Mouse (Mus musculus) monocyte, adult 2 months (primary cell): ENCODE data around the gene Ano4.

ENCODE experiments used
- DNase-seq, 2 experiments: peaks; one replicate each; pipeline ENCODE4 v3.0.0; 2022; ENCODE audit warnings: low spot score in 2 of 2, low read depth in 1 of 2

Ano4 gene

DNA sequence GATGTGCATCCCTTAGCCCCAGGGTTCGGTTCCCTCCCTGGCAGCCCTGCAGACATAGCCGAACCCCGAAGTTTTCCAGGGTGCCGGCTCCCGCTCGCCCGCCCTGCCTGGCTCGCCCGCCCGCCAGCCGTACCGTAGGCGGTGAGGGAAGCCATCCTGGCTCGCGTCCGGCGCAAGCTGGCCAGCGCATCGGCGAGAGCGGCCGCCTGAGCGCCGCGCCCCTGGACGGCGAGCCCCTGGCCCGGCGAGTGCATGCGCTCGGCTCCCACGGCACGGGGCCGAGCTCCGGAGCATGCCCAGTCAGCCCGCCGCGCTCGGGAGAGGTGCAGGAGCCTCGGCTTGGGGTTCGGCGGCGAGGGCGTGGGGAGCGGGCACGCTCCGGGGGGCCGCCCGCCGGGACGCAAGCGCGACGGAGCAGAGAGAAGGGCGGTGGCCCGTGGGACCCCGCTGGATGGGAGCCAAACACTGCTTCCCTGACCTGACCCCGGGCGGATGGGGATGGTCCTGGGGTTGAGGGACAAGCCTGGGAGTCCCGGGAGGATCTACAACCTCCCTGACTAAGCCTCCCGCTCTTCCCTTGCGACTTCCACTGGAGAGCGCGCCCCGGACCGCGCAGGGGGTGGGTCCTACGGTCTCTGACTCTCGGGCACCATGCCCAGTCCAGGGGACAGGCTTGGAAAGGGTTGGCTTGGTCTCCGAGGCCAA lies at the start of gene Ano4:
Gene Ano4 (minus strand): TSS at position 272 of the 705 bp plus-strand sequence.
- DNase-seq: no peak

DNA sequence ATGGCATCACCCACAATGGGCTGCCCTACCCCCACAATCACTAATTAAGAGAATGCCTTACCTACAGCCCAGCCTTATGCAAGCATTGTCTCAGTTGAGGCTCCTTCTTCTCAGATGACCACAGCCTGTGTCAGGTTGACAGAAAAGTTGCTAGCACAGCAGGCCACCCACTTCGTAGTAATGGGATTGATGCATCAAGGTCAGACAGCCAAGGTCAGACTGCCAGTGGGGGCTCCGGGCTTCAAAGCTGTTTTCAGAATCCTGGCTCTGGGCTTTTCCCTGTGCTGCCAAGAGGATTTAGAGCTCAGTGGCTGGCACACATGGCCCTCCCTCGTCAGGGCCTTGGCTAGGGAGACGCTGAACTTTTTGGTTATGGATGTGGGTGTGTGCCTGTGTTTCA lies 48.1 kb upstream of the Ano4 start:
- no peak for DNase-seq

DNA sequence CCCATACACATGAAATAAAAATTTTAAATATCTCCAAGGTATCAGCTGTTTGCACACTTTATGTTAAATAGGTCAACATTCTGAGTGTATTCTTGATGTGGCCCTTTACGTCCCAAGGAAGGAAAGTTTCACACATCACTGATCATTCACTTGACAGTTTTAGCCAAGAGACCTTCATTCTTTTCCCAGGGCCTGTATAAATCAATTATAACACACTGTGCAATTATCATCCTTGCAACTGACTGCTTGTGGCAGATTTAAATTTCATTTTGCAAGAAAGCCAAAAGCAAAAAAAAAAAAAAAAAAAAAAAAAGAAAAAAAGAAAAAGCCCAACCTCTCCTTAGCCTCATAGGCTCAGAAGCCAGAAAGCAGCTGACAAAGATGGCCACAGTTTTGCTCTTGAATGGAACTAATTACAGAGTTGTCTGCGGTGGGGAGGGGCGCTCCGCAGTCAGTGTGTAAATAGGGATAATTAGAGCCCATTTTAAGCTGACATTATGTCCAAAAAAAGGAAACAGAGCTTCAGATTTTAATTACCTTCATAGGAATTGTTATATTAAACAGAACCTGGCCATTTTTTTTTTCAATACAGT lies 47.1 kb upstream of the Ano4 start:
- DNase-seq: no peak

DNA sequence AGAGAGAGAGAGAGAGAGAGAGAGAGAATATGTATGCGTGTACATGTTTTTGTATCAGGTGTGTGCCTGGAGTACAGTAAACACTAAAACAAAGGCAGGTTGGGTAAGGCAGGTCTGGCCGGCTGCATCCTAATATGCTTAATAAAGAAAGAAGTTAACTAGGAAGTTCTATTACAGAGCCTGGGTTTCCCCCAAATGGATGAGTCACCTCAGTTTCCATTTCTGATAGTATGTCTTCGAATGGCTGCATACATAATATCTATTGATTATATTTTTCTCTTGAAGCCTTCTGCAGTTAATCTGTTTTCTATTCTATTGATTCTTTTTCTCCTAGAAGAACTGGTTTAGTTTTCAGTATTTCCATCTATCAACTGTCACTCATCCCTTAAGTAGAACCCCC lies 41.9 kb upstream of the Ano4 start:
- DNase-seq: no peak

DNA sequence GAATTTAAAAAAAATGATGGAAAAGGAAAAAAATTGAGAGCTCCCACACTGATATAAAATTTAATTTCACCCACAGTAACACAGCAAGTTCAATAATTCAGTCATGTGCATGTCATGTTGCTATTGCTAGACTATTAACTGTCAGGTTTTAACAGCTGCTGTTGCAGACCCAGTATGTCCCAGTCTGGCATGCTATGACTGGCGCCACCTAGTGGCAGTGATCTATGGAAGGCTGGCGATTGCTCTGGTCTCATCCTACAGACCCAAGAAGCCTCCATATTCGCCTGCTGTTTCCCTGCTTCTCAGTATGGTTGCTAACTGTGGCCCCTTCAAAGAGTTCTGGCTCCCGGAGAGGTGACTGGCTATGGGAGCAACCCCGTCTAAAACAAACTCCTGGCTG lies 38.9 kb upstream of the Ano4 start:
- DNase-seq: peak in 1 of 2 experiments; percentile 52

DNA sequence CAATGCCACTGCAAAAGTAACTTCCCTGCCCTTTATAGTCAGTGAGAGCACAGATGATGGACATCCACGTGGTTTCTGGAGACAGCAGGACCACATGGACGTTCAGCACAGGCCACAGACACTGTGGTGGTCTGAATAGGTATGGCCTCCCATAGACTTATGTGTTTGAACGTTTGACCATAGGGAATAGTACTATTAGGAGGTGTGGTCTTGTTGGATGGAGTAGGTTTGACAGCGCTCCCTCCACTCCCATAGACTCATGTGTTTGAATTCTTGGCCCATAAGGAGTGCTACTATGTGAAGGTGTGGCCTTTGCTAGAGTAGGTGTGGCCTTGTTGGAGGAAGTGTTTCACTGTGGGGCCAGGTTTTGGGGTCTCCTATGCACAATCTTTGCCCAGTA lies 33.2 kb upstream of the Ano4 start:
- no peak for DNase-seq

DNA sequence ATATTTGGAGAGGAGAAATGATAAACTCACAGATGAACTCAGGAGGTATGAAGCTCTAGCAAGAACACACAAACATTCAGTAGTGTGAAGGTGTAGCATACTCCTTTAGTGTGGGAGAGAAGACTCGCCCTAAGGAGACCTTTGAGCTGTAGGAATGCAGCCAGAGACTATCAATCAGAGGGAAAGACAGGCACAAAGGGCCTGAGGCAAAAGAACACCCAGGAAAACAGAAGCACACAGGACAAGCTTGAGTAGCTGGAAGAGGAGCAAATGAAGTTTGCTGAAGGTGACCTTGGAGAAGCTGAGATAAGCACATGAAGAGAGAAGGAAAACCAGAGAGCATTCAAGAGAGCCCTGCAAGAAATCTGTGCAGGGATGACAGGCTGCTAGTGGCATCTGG lies 25.5 kb upstream of the Ano4 start:
- no peak for DNase-seq

DNA sequence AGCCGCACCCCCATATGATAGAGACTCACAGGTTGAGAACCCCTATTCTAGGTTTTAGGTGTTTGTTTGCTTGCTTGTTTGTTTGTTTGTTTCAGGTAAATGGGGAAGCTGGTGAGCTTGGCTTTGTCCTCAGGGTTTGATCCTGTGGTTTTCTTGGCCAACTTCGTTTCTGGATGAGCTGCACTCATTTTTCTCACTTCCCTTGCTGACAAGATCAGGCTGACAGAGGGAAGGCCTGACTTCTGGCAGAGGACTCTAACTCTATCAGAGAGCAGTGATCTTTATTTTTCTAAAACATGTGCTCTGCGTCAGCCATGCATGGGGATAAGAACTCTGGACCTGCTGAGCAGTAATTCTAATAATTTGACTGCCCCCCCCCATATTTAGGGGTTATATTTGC lies 14.4 kb upstream of the Ano4 start:
- no peak for DNase-seq

DNA sequence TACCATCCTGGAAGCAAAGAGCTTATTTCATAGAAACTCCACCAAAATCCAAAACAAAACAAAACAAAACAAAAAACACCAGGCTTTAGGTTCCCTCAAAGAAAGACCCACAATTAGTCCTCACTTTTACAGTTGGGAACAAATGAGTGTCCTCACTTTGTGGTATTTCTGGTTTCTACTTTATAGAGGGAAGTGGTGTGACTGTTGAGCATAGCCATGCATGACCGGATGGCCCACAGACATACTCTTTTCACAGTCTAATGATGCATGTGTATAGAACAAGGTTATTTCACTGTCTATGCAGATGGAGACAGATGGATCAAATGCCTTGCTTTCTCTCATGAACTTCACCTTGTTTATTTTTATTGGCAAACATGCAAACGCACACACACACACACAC lies 10.1 kb upstream of the Ano4 start:
- no peak for DNase-seq

DNA sequence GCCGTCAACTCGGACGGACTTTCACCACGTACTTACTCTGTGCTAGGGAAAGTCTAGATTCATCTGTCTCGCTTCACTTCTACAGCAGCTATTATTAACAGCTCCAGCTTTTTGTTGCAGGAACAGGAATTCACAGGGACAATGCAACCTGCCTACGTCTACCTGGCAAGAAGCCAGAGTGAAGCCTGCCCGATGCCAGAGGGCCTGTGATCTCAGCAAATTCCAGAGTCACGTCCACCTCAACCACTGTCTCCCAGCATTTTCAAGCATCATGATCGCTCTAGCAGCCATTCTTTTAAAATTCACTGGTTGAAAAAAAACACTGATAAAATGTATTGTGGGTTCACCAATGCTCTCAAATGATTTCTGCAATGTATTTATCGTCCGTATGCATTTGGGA lies 6.9 kb upstream of the Ano4 start:
- no peak for DNase-seq

DNA sequence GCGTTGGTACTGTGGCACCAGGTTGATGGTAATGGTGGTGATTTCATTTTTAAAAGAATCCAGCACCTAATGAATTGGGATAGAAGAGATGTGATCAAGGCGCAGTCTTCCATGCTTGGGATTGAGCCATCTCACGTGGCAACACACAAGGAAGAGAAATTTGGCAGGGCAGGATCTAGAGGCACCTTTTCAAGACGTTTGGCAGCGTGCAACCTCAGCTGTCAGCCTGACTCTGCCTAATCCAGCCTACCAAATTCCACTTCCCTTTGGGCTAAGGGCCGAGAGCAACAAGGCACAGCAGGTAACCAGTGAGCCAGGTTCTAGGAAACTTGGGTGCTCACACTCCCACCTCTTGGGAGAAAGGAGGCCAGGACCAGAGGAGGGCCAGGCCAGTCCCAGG lies 1.0 kb upstream of the Ano4 start:
- DNase-seq: no peak

DNA sequence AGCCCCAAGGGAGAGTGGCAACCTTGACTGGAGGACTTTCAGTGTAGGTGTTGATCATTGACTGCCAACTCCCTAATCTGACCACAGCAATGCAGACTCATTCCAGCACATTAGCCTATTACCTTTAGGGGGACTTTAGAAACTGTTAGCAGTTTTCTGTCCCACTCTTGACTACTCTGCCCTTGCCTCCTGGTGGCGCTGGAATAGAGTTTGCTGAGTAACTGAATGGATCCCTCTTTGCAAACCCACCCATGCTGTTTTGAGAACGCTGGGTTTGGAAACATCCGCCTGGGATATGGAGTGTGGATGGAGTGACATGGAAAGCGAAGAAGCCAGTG lies 603 bp upstream of the Ano4 start:
- no peak for DNase-seq

DNA sequence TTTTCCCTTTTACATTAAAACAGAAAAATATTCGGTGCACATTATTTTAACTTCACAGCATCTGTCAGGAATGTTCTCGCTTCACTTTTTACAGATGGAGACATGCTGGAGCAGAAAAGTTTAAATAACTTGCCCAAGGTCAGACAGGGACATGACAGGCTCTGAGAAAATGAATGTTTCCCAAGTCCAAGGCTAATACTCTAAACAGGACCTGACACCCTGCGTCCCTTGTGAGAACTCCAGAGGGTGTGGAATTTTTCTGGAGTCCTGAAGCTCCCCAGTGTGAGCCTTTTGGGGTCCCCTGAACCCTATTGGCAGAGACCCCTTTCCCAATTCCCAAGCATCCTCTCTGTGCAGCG lies 451 bp downstream of the Ano4 start:
- no peak for DNase-seq

DNA sequence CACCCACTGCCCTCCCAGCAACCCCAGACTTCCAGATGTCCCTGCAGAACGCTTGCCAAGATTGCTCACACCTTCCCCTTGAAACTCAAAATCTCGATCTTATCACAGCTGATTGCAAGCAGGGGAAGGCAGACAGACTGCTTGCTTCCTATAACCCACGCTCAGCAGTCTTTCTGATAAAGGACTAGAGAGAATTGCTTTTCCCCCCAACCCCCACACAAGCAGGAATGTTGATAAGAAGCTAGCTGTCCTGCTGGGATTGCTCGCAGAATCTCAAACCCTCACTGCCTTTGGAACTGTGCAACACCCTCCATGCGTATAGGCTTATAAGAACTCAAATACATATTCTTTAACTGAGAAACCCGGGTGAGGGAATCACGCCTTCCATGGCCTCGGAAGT lies 846 bp downstream of the Ano4 start:
- DNase-seq: no peak

DNA sequence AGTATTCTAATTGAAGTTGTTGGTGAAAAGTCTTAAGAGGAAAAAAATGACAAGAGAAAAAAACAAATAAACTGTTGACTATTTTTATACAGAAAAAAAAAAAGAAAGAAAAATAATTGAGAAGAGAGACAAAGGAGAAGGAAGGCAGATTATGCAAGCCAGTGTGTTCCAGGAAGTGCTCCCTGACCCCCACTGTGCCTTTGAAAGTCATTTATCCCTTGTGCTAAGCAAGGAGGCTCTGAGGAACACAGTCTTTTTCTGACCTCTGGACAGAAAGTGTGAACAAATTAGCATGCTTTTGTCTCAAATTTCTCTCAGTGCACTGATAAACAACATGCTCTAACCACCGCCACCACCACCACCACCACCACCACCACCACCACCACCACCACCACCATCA lies 14.3 kb downstream of the Ano4 start:
- DNase-seq: no peak

DNA sequence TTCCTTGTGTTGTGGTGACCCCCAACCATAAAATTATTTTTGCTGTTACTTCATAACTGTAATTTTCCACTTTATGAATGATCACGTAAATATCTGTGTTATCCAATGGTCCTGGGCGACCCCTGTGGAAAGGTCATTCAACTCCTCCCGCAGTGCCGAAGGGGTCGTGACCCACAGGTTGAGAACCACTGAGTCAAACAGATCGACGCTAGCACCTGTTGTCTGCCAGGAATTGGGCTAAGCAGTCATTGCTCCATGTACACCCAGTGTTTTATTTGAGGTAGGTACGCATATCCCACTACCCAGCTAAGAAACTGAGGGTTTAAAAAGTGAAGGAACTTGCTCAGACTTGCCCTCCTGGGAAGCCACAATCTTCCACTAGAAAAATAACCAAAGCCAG lies 14.8 kb downstream of the Ano4 start:
- no peak for DNase-seq

DNA sequence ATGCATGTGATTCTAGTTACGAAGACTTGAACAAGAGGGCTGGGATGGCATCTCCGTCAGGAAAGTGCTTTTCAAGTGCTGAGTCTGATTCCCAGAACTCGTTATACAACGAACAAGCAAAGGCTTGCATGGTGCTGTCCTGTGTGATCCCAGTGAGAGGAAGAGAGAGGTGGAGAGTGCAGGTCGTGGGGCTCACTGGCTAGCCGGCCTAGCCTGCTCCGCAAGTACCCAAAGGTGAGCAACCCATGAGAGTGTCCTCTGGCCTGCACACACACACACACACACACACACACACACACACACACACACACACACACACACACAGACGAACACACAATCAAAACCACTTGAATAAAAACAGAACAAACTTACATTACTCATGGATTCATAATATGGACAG lies 15.7 kb downstream of the Ano4 start:
- no peak for DNase-seq

DNA sequence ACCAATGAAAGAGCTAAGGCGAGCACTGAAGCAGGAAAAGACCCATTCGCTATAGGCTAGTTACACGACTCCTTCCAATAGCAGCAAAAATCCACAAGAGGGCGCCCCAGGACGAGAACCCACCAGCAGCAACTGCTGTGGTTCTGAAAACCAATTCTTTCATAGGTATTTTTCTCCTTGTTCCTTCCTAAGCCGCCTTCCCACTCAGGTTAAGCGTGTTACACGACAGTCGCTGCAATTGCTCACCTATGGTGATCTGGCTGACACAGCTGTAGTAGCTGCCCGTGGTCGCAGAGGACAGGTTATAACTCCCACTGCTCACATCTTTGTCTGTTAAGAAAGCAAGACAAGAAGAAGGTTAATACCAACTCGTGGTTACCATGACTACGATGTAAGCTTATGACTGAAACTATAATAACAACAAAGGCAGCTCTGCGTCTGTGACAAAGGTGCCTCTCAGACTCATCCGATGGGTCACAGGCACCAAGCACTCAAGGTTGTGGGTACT lies 17.5 kb downstream of the Ano4 start:
- DNase-seq: no peak

DNA sequence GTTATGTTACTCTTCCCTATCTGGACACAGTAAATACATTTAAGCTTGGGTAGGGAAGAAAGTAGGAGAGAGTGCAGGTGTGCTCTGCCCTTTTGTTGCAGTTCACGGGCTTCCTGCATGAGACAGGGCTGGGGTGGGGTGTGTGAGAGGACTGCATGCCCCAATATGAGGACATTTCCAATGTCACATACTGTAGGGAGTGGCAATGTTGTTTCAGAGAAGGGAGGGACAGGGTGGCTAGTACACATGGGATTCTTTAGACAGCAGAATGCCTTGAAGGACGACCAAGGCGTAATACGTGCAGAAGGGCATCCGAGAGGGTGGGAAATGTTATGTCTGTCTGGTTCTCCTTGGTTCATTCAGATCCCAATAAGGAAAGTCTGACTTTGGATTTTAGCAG lies 18.2 kb downstream of the Ano4 start:
- DNase-seq: no peak

DNA sequence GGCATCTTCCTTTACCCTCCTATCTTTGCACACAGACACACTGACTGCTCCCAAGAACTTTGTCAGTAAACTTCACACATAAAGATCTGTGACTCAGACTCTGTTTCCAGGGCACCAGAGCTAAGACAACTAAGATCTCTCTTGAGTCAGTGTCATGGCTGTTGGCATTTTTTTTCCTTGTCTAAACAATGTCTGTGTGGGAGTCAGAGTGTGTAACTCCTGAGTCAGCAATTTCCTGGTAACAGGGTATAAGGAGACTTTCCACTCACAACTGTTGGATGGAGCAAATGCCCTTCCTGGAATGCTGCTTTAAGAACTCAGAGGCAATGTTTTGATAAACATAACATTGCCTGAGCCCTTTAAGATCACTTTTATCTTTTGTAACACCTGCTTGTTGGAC lies 37.0 kb downstream of the Ano4 start:
- no peak for DNase-seq

DNA sequence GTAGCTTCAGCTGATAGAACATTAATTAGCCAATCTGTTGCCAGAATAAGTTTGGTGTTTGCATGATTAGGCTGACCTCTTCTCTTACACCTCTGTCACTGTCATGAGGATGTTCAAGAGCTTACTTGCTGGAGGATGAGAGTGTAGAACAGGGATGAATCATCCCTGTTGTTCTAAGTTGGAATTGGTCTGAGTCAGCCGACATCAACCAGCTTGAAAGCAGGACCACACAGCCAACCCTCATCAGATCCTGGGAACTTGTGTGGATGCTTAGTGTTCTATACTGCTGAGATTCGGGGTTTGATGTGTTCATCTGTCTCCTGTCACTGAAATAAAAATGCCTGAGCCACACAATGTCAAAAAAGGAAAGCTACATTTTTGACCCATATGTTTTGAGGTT lies 44.2 kb downstream of the Ano4 start:
- no peak for DNase-seq

DNA sequence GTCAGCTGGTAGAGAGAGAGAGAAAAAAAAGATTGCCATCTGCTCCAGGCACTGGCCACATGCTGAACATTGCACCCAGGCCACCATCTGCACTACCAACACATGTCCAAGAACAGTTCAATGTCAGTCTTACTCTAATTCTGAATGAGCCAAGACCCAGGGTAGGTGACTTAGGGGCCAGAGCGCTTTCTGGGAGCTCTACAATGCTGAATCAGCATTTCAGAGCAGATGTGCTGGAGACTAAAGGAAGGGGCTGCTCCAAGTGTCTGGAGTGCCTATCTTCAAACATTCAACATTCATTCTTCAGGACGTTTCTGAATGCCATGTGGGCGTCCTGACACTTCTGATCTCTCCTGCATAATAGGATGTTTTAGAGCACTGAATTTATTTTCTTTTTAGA lies 51.8 kb downstream of the Ano4 start:
- DNase-seq: no peak

DNA sequence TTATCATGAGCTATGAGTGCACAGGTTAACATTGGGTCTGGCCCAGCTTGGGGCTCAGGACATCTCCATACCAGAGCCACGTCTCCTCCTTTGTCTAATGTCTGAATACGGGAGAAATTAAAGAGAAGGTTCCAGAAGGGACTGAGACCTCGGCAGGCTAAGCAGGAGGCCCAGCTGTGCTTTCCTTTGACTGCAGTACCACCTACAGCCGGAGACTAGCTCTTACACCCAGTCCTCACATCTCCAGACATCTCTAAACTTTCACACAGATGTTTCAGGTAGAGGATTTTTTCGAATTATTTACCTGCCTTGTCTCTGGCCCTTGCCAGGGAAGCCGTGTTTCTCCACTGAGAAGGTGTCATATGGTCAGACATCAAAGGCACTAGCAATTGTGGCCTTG lies 53.9 kb downstream of the Ano4 start:
- no peak for DNase-seq
